14 mouse cellular contexts compared by ENCODE assay signal in the genomic region with DNA sequence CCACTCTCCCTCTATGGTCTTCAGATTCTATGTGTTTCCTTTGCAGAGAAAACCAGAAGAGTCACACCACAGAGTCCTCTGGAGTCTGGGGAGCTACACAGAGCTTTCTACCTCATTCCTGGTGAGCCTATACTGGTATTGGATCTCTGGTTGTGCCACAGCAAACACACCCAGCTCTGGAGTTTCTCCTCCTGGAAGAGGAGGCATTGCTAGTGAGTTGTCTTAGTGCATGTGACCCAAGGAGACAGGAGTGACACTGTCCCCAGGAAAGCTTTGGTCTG.
DNase-seq lines count a peak whose midpoint lies in the region; ATAC-seq and TF ChIP-seq lines count a peak whose summit lies in the region.
"Had no signal": no experiment of that assay in that cellular context is flagged by ENCODE, and none has a peak within 500 bp of the region (broad histone marks: within the 10 kb centered on the region; RNA-seq: fewer than 3 reads in every experiment).

No protein-coding gene starts in this region.

- peaks cover 91% of the 10 kb centered on the region for H3K4me1 ChIP-seq in heart, embryonic 15.5 days (replicated peaks)
- H3K4me1 ChIP-seq in midbrain, embryonic 10.5 days, result peaks cover 19% of the 10 kb centered on the region
- no peaks in the 10 kb centered on the region for H3K4me1 ChIP-seq in midbrain, embryonic 11.5 days (ENCODE audit: control insufficient read depth, insufficient read depth, low read length)
- peaks cover 60% of the 10 kb centered on the region for H3K4me1 ChIP-seq in intestine, embryonic 16.5 days (ENCODE audit: control insufficient read depth, insufficient read depth, low read length)
- peaks cover 40% of the 10 kb centered on the region for H3K4me1 ChIP-seq in liver, embryonic 16.5 days (ENCODE audit: control insufficient read depth, low read depth, low read length)

- peak overlapping the region; percentile 77 for H3K27ac ChIP-seq in heart, embryonic 15.5 days
- H3K27ac ChIP-seq in midbrain, embryonic 10.5 days (replicated peaks), result 0 out of 2 replicates have a peak overlapping the region, but pooled peaks have one; percentile 17
- H3K27ac ChIP-seq in midbrain, embryonic 11.5 days (ENCODE audit: low read depth, low read length), result no peak overlapping the region
- peak overlapping the region; percentile 64 for H3K27ac ChIP-seq in intestine, embryonic 16.5 days (ENCODE audit: low read length)
- H3K27ac ChIP-seq in liver, embryonic 16.5 days (ENCODE audit: low read length), result peak overlapping the region; percentile 64
- H3K27ac ChIP-seq in left cerebral cortex, adult 2 months, result no peak overlapping the region
- H3K27ac ChIP-seq: limb, embryonic 15.5 days; neural tube, embryonic 13.5 days had no signal

- H3K36me3 ChIP-seq in heart, embryonic 15.5 days, result peaks cover 25% of the 10 kb centered on the region
- H3K36me3 ChIP-seq in midbrain, embryonic 10.5 days, result peaks cover 45% of the 10 kb centered on the region
- H3K36me3 ChIP-seq in midbrain, embryonic 11.5 days (ENCODE audit: control insufficient read depth, insufficient read depth, low read length), result peaks cover 3% of the 10 kb centered on the region; the same call in 1 of the 2 replicates
- H3K36me3 ChIP-seq in intestine, embryonic 16.5 days (ENCODE audit: control insufficient read depth, insufficient read depth, low read length), result 0 out of 2 replicates have a peak, but pooled peaks cover 3% of the 10 kb centered on the region
- H3K36me3 ChIP-seq in liver, embryonic 16.5 days (ENCODE audit: control insufficient read depth, insufficient read depth), result no peaks in the 10 kb centered on the region

- no peak overlapping the region for H3K4me3 ChIP-seq in heart, embryonic 15.5 days
- no peak overlapping the region for H3K4me3 ChIP-seq in midbrain, embryonic 10.5 days
- no peak overlapping the region for H3K4me3 ChIP-seq in midbrain, embryonic 11.5 days (ENCODE audit: low read depth, low read length)
- no peak overlapping the region for H3K4me3 ChIP-seq in intestine, embryonic 16.5 days (ENCODE audit: low read length)
- H3K4me3 ChIP-seq in liver, embryonic 16.5 days (ENCODE audit: low read depth, low read length), result no peak overlapping the region
- no peak overlapping the region for H3K4me3 ChIP-seq in left cerebral cortex, adult 2 months
- H3K4me3 ChIP-seq: limb, embryonic 15.5 days; neural tube, embryonic 13.5 days had no signal

- no peak overlapping the region for H3K4me2 ChIP-seq in heart, embryonic 15.5 days
- H3K4me2 ChIP-seq in midbrain, embryonic 11.5 days, result no peak overlapping the region
- no peak overlapping the region for H3K4me2 ChIP-seq in intestine, embryonic 16.5 days (ENCODE audit: low read depth, low read length)
- H3K4me2 ChIP-seq in liver, embryonic 16.5 days (ENCODE audit: low read depth, low read length), result no peak overlapping the region
- H3K4me2 ChIP-seq: limb, embryonic 15.5 days; neural tube, embryonic 13.5 days had no signal

- no peaks in the 10 kb centered on the region for H3K27me3 ChIP-seq in heart, embryonic 15.5 days
- no peaks in the 10 kb centered on the region for H3K27me3 ChIP-seq in midbrain, embryonic 10.5 days (ENCODE audit: low read depth, poor library complexity, severe bottlenecking)
- H3K27me3 ChIP-seq in midbrain, embryonic 11.5 days (ENCODE audit: control insufficient read depth, insufficient read depth, low read length), result no peaks in the 10 kb centered on the region
- H3K27me3 ChIP-seq in intestine, embryonic 16.5 days (replicated peaks; ENCODE audit: control insufficient read depth, insufficient read depth, low read length), result no peaks in the 10 kb centered on the region
- peaks cover 2% of the 10 kb centered on the region; the same call in 1 of the 2 replicates for H3K27me3 ChIP-seq in liver, embryonic 16.5 days (ENCODE audit: control insufficient read depth, insufficient read depth, low read depth, low read length)
- H3K27me3 ChIP-seq: limb, embryonic 15.5 days; neural tube, embryonic 13.5 days had no signal

- intact Hi-C loops in left cerebral cortex, adult 2 months (cut with DNase I), result no loop called here

- no peak for ATAC-seq in heart, embryonic 15.5 days (replicated peaks; ENCODE audit: insufficient number of reproducible peaks, insufficient read depth, low FRiP score, low read depth)
- no peak for ATAC-seq in midbrain, embryonic 11.5 days (ENCODE audit: low FRiP score)
- ATAC-seq in intestine, embryonic 16.5 days, result no peak
- ATAC-seq in liver, embryonic 16.5 days (ENCODE audit: low read depth), result no peak

- 0 out of 2 replicates have a peak overlapping the region, but pooled peaks have one; percentile 20 for H3K9ac ChIP-seq in heart, embryonic 15.5 days
- no peak overlapping the region for H3K9ac ChIP-seq in midbrain, embryonic 11.5 days (ENCODE audit: low read length)
- 0 out of 2 replicates have a peak overlapping the region, but pooled peaks have one; percentile 23 for H3K9ac ChIP-seq in intestine, embryonic 16.5 days (ENCODE audit: low read depth, low read length)
- no peak overlapping the region for H3K9ac ChIP-seq in liver, embryonic 16.5 days (ENCODE audit: low read depth, low read length)
- H3K9ac ChIP-seq: limb, embryonic 15.5 days; neural tube, embryonic 13.5 days had no signal

- no peaks in the 10 kb centered on the region for H3K9me3 ChIP-seq in heart, embryonic 15.5 days (replicated peaks)
- peaks cover 9% of the 10 kb centered on the region for H3K9me3 ChIP-seq in midbrain, embryonic 10.5 days (replicated peaks)
- peaks cover 3% of the 10 kb centered on the region; the same call in 1 of the 2 replicates for H3K9me3 ChIP-seq in midbrain, embryonic 11.5 days (ENCODE audit: control insufficient read depth, low read length)
- H3K9me3 ChIP-seq in intestine, embryonic 16.5 days (ENCODE audit: control insufficient read depth, low read length), result peaks cover 6% of the 10 kb centered on the region; the same call in 1 of the 2 replicates
- peaks cover 3% of the 10 kb centered on the region; the same call in 1 of the 2 replicates for H3K9me3 ChIP-seq in liver, embryonic 16.5 days (replicated peaks; ENCODE audit: control insufficient read depth, low read length)
- H3K9me3 ChIP-seq: limb, embryonic 15.5 days had no signal

- no peak for TF ChIP-seq CTCF in left cerebral cortex, adult 2 months (IDR thresholded peaks at IDR 0.05)

- no peak for DNase-seq in heart, adult 8-10 months (ENCODE audit: low spot score)
- no peak for DNase-seq in midbrain, embryonic 10.5 days (ENCODE audit: low spot score)
- DNase-seq in midbrain, embryonic 11.5 days (ENCODE audit: low spot score, missing footprints), result no peak
- DNase-seq in left cerebral cortex, adult 2 months (ENCODE audit: extremely low spot score in 1 of 2, low spot score in 2 of 2), result no peak
- DNase-seq in layer of hippocampus, postnatal 25 days (ENCODE audit: extremely low spot score in 1 of 2, low spot score in 1 of 2), result no peak
- DNase-seq: cerebellum, postnatal 10 days; kidney, postnatal 14 days; lung, postnatal 10 days; thymus, postnatal 4 days had no signal

Comparison
In these comparisons a context has a peak if more than half of its experiments do, and no peak if none do; other contexts are left out.
1. H3K27ac ChIP-seq: peak in heart, embryonic 15.5 days (single experiment), midbrain, embryonic 10.5 days (single experiment), intestine, embryonic 16.5 days (single experiment) and liver, embryonic 16.5 days (single experiment); none in midbrain, embryonic 11.5 days (single experiment) and left cerebral cortex, adult 2 months (single experiment).
2. H3K9ac ChIP-seq: peak in heart, embryonic 15.5 days (single experiment) and intestine, embryonic 16.5 days (single experiment); none in midbrain, embryonic 11.5 days (single experiment) and liver, embryonic 16.5 days (single experiment).